Mouse (Mus musculus) central nervous system, embryonic 14 days (tissue): ENCODE data around the gene Stap1. TPM values are rescaled to one million over a fixed set of nuclear protein-coding genes. Genes with fewer than 3 reads are reported as not detected.

Source experiments
- polyA plus RNA-seq: library from polyadenylated mRNA; depleted of rRNA; stranded (reverse); fragments of >200 nt; gene quantifications from 2 replicates; pipeline ENCODE4 v1.2.3, GENCODE M21; 2012; rRNA removed

Gene Stap1
- 0.14 and 0.18 TPM in 2 replicates for polyA plus RNA-seq

GRCm38 (mm10) chr5:86071538-86071937 lies at the start of gene Stap1:
Gene Stap1 (plus strand): TSS chr5:86071746.

GRCm38 (mm10) chr5:86065101-86065875 lies 6.3 kb upstream of the Stap1 start, which contains the start of gene Cenpc1:
Gene Cenpc1 (minus strand): TSS chr5:86065583.

Other genes starting within 250 kb of the Stap1 start
- 22.4 and 25.1 TPM in 2 replicates for gene Cenpc1, start 6.2 kb upstream of the Stap1 start, polyA plus RNA-seq
- 9.5 and 11.2 TPM in 2 replicates for gene Uba6, start 101.1 kb downstream of the Stap1 start, polyA plus RNA-seq
- gene Gnrhr, start 126.2 kb downstream of the Stap1 start, polyA plus RNA-seq: not detected in 2 replicates
- not detected in 2 replicates for gene Tmprss11c, start 217.6 kb downstream of the Stap1 start, polyA plus RNA-seq